Mouse (Mus musculus) cerebellum, adult 9-11 months (tissue): ENCODE measurements around the gene Pym1.
"Not testable (repeated sequence)": the region's sequence is repeated elsewhere in the genome, so short reads cannot be mapped to it uniquely, and the experiment has no call there.

Source experiments
- DNase-seq: peaks from one replicate; pipeline ENCODE4 v3.0.0; 2022

The Pym1 gene

GRCm38 (mm10) chr10:128747646-128748251 lies at the start of gene Pym1:
Gene Pym1, plus strand, starts transcription at chr10:128747889.
- peak; percentile 77 for DNase-seq

- DNase-seq, result peak; percentile 25
Measured at GRCm38 (mm10) chr10:128699006-128699405, 48.7 kb upstream of the Pym1 start.

- DNase-seq, result no peak
Measured at GRCm38 (mm10) chr10:128699611-128700010, 48.1 kb upstream of the Pym1 start.

- no peak for DNase-seq
Measured at GRCm38 (mm10) chr10:128700712-128701111, 47.0 kb upstream of the Pym1 start.

- no peak for DNase-seq
Measured at GRCm38 (mm10) chr10:128702328-128703007, 45.2 kb upstream of the Pym1 start.

GRCm38 (mm10) chr10:128703895-128704294 lies 43.8 kb upstream of the Pym1 start, which contains the start of gene Pmel:
Gene Pmel, plus strand, starts transcription at chr10:128704195.
- no peak for DNase-seq

- peak; percentile 84 for DNase-seq
Measured at GRCm38 (mm10) chr10:128704491-128705316, 43.0 kb upstream of the Pym1 start, which contains the start of gene Cdk2. Gene Cdk2, minus strand, starts transcription at chr10:128705031.

GRCm38 (mm10) chr10:128705317-128705693 lies 42.4 kb upstream of the Pym1 start:
- DNase-seq, result peak; percentile 35

GRCm38 (mm10) chr10:128711318-128711717 lies 36.4 kb upstream of the Pym1 start:
- DNase-seq, result not testable (repeated sequence)

GRCm38 (mm10) chr10:128715559-128716537 lies 31.8 kb upstream of the Pym1 start:
- DNase-seq, result no peak

- DNase-seq, result not testable (repeated sequence)
Measured at GRCm38 (mm10) chr10:128725466-128725865, 22.2 kb upstream of the Pym1 start.

GRCm38 (mm10) chr10:128728059-128728458 lies 19.6 kb upstream of the Pym1 start:
- DNase-seq, result no peak

GRCm38 (mm10) chr10:128731002-128731433 lies 16.7 kb upstream of the Pym1 start:
- peak; percentile 58 for DNase-seq

- no peak for DNase-seq
Measured at GRCm38 (mm10) chr10:128731992-128732391, 15.7 kb upstream of the Pym1 start.

- no peak for DNase-seq
Measured at GRCm38 (mm10) chr10:128737435-128737834, 10.3 kb upstream of the Pym1 start.

- DNase-seq, result no peak
Measured at GRCm38 (mm10) chr10:128740296-128740695, 7.4 kb upstream of the Pym1 start.

- no peak for DNase-seq
Measured at GRCm38 (mm10) chr10:128742616-128743015, 5.1 kb upstream of the Pym1 start.

GRCm38 (mm10) chr10:128743235-128743634 lies 4.5 kb upstream of the Pym1 start:
- no peak for DNase-seq

GRCm38 (mm10) chr10:128743791-128744191 lies 3.9 kb upstream of the Pym1 start:
- peak; percentile 49 for DNase-seq

- DNase-seq, result peak; percentile 25
Measured at GRCm38 (mm10) chr10:128744211-128744610, 3.5 kb upstream of the Pym1 start.

- DNase-seq, result no peak
Measured at GRCm38 (mm10) chr10:128744680-128745601, 2.7 kb upstream of the Pym1 start, which contains the start of gene Dgka. Gene Dgka, minus strand, starts transcription at chr10:128744855.
